Mouse (Mus musculus): ENCODE measurements around the gene Prpf18. TPM values are rescaled to one million over a fixed set of nuclear protein-coding genes. Genes with fewer than 3 reads are reported as not detected.

Prpf18 gene
- polyA plus RNA-seq, 1 experiment: 11.1 TPM

DNA sequence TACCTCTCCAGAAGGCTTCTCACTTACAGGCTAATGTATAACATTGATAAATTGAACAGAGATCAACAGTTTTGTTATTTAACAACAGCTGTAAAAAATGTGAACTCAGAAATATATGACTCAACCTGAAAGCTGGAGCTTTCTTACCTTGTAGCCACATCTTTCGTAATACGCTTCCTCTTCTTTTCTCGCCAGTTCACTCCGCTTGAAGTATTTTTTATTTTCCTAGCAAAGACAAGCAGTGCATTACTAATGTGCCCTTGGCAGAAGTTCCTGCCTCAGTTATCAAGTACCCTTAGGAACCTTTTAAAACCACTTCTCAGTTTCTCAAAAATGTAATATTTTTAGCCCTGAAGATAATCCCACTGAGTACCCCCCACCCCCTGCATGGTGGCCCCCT, 3.8 kb downstream of the Prpf18 start:
- TF ChIP-seq POLR2A (IDR thresholded peaks at IDR 0.05; ENCODE audit: control insufficient read depth, low read depth, low read length) (no peak), CTCF (IDR thresholded peaks at IDR 0.05; ENCODE audit: control insufficient read depth, insufficient read depth, insufficient replicate concordance, low read depth, low read length) (no peak)
- H3K36me3 ChIP-seq (ENCODE audit: control insufficient read depth, insufficient read depth, low read length): no peaks in the 10 kb centered on the region
- H3K4me3 ChIP-seq (ENCODE audit: control insufficient read depth, low read depth, low read length): no peak overlapping the region
- no peaks in the 10 kb centered on the region for H3K27me3 ChIP-seq (ENCODE audit: control insufficient read depth, insufficient read depth, low read length)
- peaks cover 3% of the 10 kb centered on the region; the same call in 1 of the 2 replicates for H3K4me1 ChIP-seq (ENCODE audit: control insufficient read depth, insufficient read depth, low read length)
- H3K27ac ChIP-seq (ENCODE audit: control insufficient read depth, insufficient read depth, low read depth, low read length): no peak overlapping the region

DNA sequence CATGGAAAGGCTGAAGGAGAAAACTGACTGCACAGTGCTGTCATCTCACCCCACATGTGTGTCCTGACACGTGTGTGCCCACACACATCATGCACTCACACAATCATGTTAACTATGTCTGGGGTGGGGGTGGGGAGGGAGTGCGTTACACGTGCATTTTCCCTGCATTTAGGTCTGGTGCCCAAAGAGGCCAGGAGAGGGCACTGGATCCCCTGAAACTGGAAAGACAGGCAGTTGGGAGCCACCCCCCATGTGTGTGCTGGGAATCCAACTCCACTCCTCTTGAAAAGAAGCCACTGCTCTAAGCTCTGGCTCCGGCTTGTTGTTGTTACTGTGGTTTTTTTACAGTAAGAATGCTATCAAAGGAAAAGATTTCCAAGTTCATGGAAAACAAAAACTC, 6.8 kb downstream of the Prpf18 start:
- Histone ChIP-seq H3K4me1 (ENCODE audit: control insufficient read depth, insufficient read depth, low read length) (peaks cover 3% of the 10 kb centered on the region; the same call in 1 of the 2 replicates), H3K36me3 (ENCODE audit: control insufficient read depth, insufficient read depth, low read length) (no peaks in the 10 kb centered on the region)

DNA sequence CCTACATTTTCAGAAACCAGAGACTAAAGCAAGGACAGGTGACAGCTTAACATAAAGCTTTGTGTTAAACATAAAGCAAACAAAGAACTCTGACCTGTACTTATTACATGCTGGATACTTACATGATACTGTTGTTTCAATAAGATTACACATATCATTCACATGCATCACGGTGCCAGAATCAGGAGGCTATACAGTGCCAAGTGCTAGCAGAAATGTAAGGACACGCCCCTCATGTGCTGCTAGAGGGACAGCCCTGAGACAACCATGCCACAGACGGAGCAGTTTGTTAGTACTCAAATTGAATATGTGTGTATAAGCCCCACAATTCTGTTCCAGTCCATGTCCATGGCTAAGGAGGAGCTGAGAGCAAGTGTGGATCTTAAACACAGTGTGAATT, 13.7 kb downstream of the Prpf18 start:
- Histone ChIP-seq H3K27ac (ENCODE audit: control insufficient read depth, insufficient read depth, low read depth, low read length) (no peak overlapping the region), H3K27me3 (ENCODE audit: control insufficient read depth, insufficient read depth, low read length) (no peaks in the 10 kb centered on the region), H3K4me3 (ENCODE audit: control insufficient read depth, low read depth, low read length) (no peak overlapping the region), H3K36me3 (ENCODE audit: control insufficient read depth, insufficient read depth, low read length) (peaks cover 4% of the 10 kb centered on the region), H3K4me1 (ENCODE audit: control insufficient read depth, insufficient read depth, low read length) (no peaks in the 10 kb centered on the region)
- TF ChIP-seq POLR2A (IDR thresholded peaks at IDR 0.05; ENCODE audit: control insufficient read depth, low read depth, low read length): no peak
- TF ChIP-seq CTCF (IDR thresholded peaks at IDR 0.05; ENCODE audit: control insufficient read depth, insufficient read depth, insufficient replicate concordance, low read depth, low read length): no peak

More for the DNA sequence above, 6.8 kb downstream of the Prpf18 start:
- TF ChIP-seq POLR2A (IDR thresholded peaks at IDR 0.05; ENCODE audit: control insufficient read depth, low read depth, low read length): no peak
- TF ChIP-seq CTCF (IDR thresholded peaks at IDR 0.05; ENCODE audit: control insufficient read depth, insufficient read depth, insufficient replicate concordance, low read depth, low read length): no peak
- Histone ChIP-seq H3K4me3 (ENCODE audit: control insufficient read depth, low read depth, low read length) (no peak overlapping the region), H3K27ac (ENCODE audit: control insufficient read depth, insufficient read depth, low read depth, low read length) (no peak overlapping the region), H3K27me3 (ENCODE audit: control insufficient read depth, insufficient read depth, low read length) (no peaks in the 10 kb centered on the region)

DNA sequence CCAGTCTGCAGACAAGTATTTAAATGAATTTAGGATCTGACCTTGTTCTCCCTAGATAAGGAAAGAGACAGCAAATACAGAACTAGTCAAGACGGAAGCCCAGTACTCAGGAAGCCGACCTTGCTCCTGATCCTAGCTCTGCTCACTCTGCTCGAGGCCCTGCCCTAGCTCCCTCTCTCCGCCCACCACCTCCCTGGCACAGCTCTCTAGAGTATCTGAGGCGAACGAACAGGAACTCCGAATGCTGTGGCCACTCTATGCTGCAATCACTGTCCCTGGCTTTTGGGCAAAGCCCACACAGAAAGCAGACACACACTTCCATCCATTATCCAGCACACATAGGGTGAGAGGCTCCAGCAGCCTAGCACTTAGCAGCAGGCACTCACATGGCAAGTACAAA, 15.3 kb downstream of the Prpf18 start:
- H3K4me3 ChIP-seq (ENCODE audit: control insufficient read depth, low read depth, low read length): no peak overlapping the region
- H3K27ac ChIP-seq (ENCODE audit: control insufficient read depth, insufficient read depth, low read depth, low read length): no peak overlapping the region
- no peaks in the 10 kb centered on the region for H3K27me3 ChIP-seq (ENCODE audit: control insufficient read depth, insufficient read depth, low read length)
- peaks cover 4% of the 10 kb centered on the region for H3K36me3 ChIP-seq (ENCODE audit: control insufficient read depth, insufficient read depth, low read length)
- no peaks in the 10 kb centered on the region for H3K4me1 ChIP-seq (ENCODE audit: control insufficient read depth, insufficient read depth, low read length)
- TF ChIP-seq CTCF (IDR thresholded peaks at IDR 0.05; ENCODE audit: control insufficient read depth, insufficient read depth, insufficient replicate concordance, low read depth, low read length): no peak
- TF ChIP-seq POLR2A (IDR thresholded peaks at IDR 0.05; ENCODE audit: control insufficient read depth, low read depth, low read length): no peak

DNA sequence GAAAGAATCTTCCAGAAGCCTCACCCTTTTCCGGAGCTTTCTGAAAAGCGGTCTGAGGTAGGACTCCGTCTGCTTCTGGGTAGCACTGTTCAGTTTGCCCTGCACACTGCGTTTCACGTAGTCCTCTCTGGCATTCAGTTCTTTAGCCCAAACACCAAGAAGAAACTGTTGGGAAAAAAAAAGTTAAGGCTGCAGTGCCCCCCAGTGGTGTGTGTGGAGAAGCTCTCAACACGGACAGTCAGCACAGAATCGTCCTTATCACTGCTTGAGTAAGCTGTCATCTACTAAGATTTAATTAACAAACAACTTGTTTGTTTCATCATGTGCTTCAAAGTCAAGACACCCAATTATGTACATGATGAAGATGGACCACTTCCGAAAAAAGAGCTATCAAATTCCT, 16.1 kb downstream of the Prpf18 start:
- H3K4me1 ChIP-seq (ENCODE audit: control insufficient read depth, insufficient read depth, low read length): no peaks in the 10 kb centered on the region
- H3K4me3 ChIP-seq (ENCODE audit: control insufficient read depth, low read depth, low read length): no peak overlapping the region
- no peak overlapping the region for H3K27ac ChIP-seq (ENCODE audit: control insufficient read depth, insufficient read depth, low read depth, low read length)
- TF ChIP-seq POLR2A (IDR thresholded peaks at IDR 0.05; ENCODE audit: control insufficient read depth, low read depth, low read length) (no peak), CTCF (IDR thresholded peaks at IDR 0.05; ENCODE audit: control insufficient read depth, insufficient read depth, insufficient replicate concordance, low read depth, low read length) (no peak)
- no peaks in the 10 kb centered on the region for H3K27me3 ChIP-seq (ENCODE audit: control insufficient read depth, insufficient read depth, low read length)
- peaks cover 4% of the 10 kb centered on the region for H3K36me3 ChIP-seq (ENCODE audit: control insufficient read depth, insufficient read depth, low read length)

DNA sequence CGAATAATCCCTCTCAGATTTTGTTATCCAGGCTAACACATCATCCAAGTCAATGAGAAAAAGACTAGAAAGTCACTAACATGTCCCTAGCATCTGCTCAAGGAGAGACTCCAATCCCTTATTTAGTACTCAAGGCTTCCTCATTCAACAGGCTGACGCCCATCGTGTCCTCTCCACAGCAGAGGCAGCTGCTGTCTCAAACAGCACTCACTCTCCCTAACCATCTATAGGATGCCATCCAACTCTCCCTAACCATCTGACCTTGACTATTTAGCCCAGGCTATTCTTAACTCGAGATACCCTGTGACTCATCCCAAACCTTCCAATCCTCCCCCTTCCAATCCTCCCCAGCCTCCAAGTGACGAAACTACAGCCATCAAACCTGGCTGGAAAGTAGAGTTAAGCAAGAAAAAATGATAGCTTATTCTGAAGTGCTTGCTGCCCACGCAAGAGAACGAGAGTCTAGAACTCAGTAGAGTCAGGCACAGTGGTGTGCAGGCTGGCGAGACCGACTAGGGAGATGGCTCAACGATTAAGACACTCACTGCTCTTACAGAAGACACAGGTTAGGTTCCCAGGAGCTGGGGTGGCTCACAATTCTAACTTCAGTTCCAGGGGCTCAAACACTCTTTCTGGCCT, 21.6 kb downstream of the Prpf18 start:
- no peak for TF ChIP-seq CTCF (IDR thresholded peaks at IDR 0.05; ENCODE audit: control insufficient read depth, insufficient read depth, insufficient replicate concordance, low read depth, low read length)
- no peak for TF ChIP-seq POLR2A (IDR thresholded peaks at IDR 0.05; ENCODE audit: control insufficient read depth, low read depth, low read length)
- H3K4me1 ChIP-seq (ENCODE audit: control insufficient read depth, insufficient read depth, low read length): no peaks in the 10 kb centered on the region
- H3K27me3 ChIP-seq (ENCODE audit: control insufficient read depth, insufficient read depth, low read length): no peaks in the 10 kb centered on the region
- no peak overlapping the region for H3K4me3 ChIP-seq (ENCODE audit: control insufficient read depth, low read depth, low read length)
- H3K27ac ChIP-seq (ENCODE audit: control insufficient read depth, insufficient read depth, low read depth, low read length): no peak overlapping the region
- H3K36me3 ChIP-seq (ENCODE audit: control insufficient read depth, insufficient read depth, low read length): no peaks in the 10 kb centered on the region

DNA sequence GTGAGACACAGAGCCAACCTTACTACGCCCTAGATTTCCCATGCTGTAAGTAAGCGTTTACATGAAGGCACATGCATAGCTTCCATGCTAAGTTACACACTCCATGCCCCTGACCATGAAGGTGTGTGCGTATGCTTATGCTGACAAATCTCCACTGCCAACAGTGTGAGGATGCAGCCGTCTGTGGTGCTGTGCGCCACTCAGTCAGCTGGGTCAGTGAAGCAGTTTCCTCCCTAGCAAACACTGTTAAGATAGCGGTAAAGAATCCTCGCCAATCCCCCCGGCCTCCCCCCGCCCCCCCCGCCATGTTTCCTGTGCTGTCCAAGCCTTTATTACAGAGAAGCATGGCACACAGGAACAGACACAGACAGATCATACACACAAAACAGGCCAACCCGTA, 22.4 kb downstream of the Prpf18 start:
- H3K36me3 ChIP-seq (ENCODE audit: control insufficient read depth, insufficient read depth, low read length): no peaks in the 10 kb centered on the region

More for the DNA sequence above, 22.4 kb downstream of the Prpf18 start:
- no peaks in the 10 kb centered on the region for H3K4me1 ChIP-seq (ENCODE audit: control insufficient read depth, insufficient read depth, low read length)
- no peak overlapping the region for H3K4me3 ChIP-seq (ENCODE audit: control insufficient read depth, low read depth, low read length)
- TF ChIP-seq POLR2A (IDR thresholded peaks at IDR 0.05; ENCODE audit: control insufficient read depth, low read depth, low read length) (no peak), CTCF (IDR thresholded peaks at IDR 0.05; ENCODE audit: control insufficient read depth, insufficient read depth, insufficient replicate concordance, low read depth, low read length) (no peak)
- H3K27ac ChIP-seq (ENCODE audit: control insufficient read depth, insufficient read depth, low read depth, low read length): no peak overlapping the region
- H3K27me3 ChIP-seq (ENCODE audit: control insufficient read depth, insufficient read depth, low read length): no peaks in the 10 kb centered on the region
